Mouse (Mus musculus): ENCODE measurements at regions not wholly inside any gene's neighbourhood (a gene's known extent, or its start where the extent isn't known, plus 50 kb on each side); places are given as distances from the start of the nearest gene placed in this dataset.

- Histone ChIP-seq H3K4me3 (no peak overlapping the region), H3K4me1 (no peaks in the 10 kb centered on the region)
- no peak for ATAC-seq (ENCODE audit: low FRiP score, low read depth)
Measured at GRCm38 (mm10) chr5:126392306-126392705, 849.3 kb upstream of the Tmem132c start.

GRCm38 (mm10) chr5:126395331-126395730, 846.3 kb upstream of the Tmem132c start:
- no peaks in the 10 kb centered on the region for H3K36me3 ChIP-seq
- no peaks in the 10 kb centered on the region for H3K4me1 ChIP-seq
- H3K4me2 ChIP-seq (replicated peaks) = no peak overlapping the region
- H3K27me3 ChIP-seq = no peaks in the 10 kb centered on the region
- H3K27ac ChIP-seq = no peak overlapping the region
- 48% methylated on average over 8 of the region's 8 CpGs for WGBS
- no peaks in the 10 kb centered on the region for H3K9me3 ChIP-seq
- ATAC-seq (ENCODE audit: low FRiP score, low read depth) = no peak
- H3K9ac ChIP-seq = no peak overlapping the region
- no peak overlapping the region for H3K4me3 ChIP-seq

More at GRCm38 (mm10) chr5:126392306-126392705, 849.3 kb upstream of the Tmem132c start:
- Histone ChIP-seq H3K9me3 (no peaks in the 10 kb centered on the region), H3K4me2 (replicated peaks) (no peak overlapping the region), H3K36me3 (no peaks in the 10 kb centered on the region), H3K27ac (no peak overlapping the region), H3K9ac (no peak overlapping the region), H3K27me3 (no peaks in the 10 kb centered on the region)
- WGBS = 42% methylated on average over 1 of the region's 1 CpGs

GRCm38 (mm10) chr5:126431748-126432147, 809.9 kb upstream of the Tmem132c start:
- 85% methylated on average over 1 of the region's 1 CpGs for WGBS
- H3K9ac ChIP-seq = no peak overlapping the region
- no peak for ATAC-seq (ENCODE audit: low FRiP score, low read depth)
- H3K4me3 ChIP-seq = no peak overlapping the region
- no peaks in the 10 kb centered on the region for H3K4me1 ChIP-seq
- H3K36me3 ChIP-seq = no peaks in the 10 kb centered on the region
- no peaks in the 10 kb centered on the region for H3K27me3 ChIP-seq
- H3K27ac ChIP-seq = no peak overlapping the region
- H3K9me3 ChIP-seq = no peaks in the 10 kb centered on the region; the same call in 1 of the 2 replicates
- no peak overlapping the region for H3K4me2 ChIP-seq (replicated peaks)

- no peak overlapping the region for H3K4me2 ChIP-seq (replicated peaks)
- WGBS = 80% methylated on average over 1 of the region's 1 CpGs
- no peak for ATAC-seq (ENCODE audit: low FRiP score, low read depth)
- H3K9me3 ChIP-seq = no peaks in the 10 kb centered on the region
- H3K4me1 ChIP-seq = no peaks in the 10 kb centered on the region
- no peaks in the 10 kb centered on the region for H3K36me3 ChIP-seq
- no peak overlapping the region for H3K9ac ChIP-seq
- H3K27ac ChIP-seq = no peak overlapping the region
- H3K4me3 ChIP-seq = no peak overlapping the region
- no peaks in the 10 kb centered on the region for H3K27me3 ChIP-seq
Measured at GRCm38 (mm10) chr5:126438696-126439095, 802.9 kb upstream of the Tmem132c start.

- ATAC-seq (ENCODE audit: low FRiP score, low read depth) = no peak
- Histone ChIP-seq H3K27ac (no peak overlapping the region), H3K36me3 (no peaks in the 10 kb centered on the region), H3K9me3 (no peaks in the 10 kb centered on the region), H3K9ac (no peak overlapping the region), H3K4me1 (no peaks in the 10 kb centered on the region), H3K27me3 (no peaks in the 10 kb centered on the region), H3K4me3 (no peak overlapping the region), H3K4me2 (replicated peaks) (no peak overlapping the region)
- WGBS = 87% methylated on average over 1 of the region's 1 CpGs
Measured at GRCm38 (mm10) chr5:126440516-126440915, 801.1 kb upstream of the Tmem132c start.

GRCm38 (mm10) chr5:126475761-126476160, 765.8 kb upstream of the Tmem132c start:
- no peak overlapping the region for H3K27ac ChIP-seq
- H3K4me3 ChIP-seq = no peak overlapping the region
- no peaks in the 10 kb centered on the region for H3K36me3 ChIP-seq
- no peaks in the 10 kb centered on the region for H3K27me3 ChIP-seq
- ATAC-seq (ENCODE audit: low FRiP score, low read depth) = no peak
- H3K9ac ChIP-seq = no peak overlapping the region
- WGBS = 60% methylated on average over 3 of the region's 3 CpGs
- no peaks in the 10 kb centered on the region for H3K4me1 ChIP-seq
- no peak overlapping the region for H3K4me2 ChIP-seq (replicated peaks)
- H3K9me3 ChIP-seq = no peaks in the 10 kb centered on the region

- Histone ChIP-seq H3K36me3 (no peaks in the 10 kb centered on the region), H3K27me3 (no peaks in the 10 kb centered on the region), H3K27ac (no peak overlapping the region), H3K4me2 (replicated peaks) (no peak overlapping the region), H3K4me1 (no peaks in the 10 kb centered on the region), H3K9me3 (no peaks in the 10 kb centered on the region), H3K9ac (no peak overlapping the region), H3K4me3 (no peak overlapping the region)
- 84% methylated on average over 4 of the region's 4 CpGs for WGBS
- ATAC-seq (ENCODE audit: low FRiP score, low read depth) = no peak
Measured at GRCm38 (mm10) chr5:126522076-126522475, 719.5 kb upstream of the Tmem132c start.

- H3K4me3 ChIP-seq = no peak overlapping the region
- H3K36me3 ChIP-seq = no peaks in the 10 kb centered on the region
- ATAC-seq (ENCODE audit: low FRiP score, low read depth) = no peak
- H3K4me2 ChIP-seq (replicated peaks) = no peak overlapping the region
- no peaks in the 10 kb centered on the region for H3K9me3 ChIP-seq
- no peak overlapping the region for H3K9ac ChIP-seq
- H3K27me3 ChIP-seq = no peaks in the 10 kb centered on the region
- WGBS = 89% methylated on average over 4 of the region's 4 CpGs
- H3K27ac ChIP-seq = no peak overlapping the region
- no peaks in the 10 kb centered on the region for H3K4me1 ChIP-seq
Measured at GRCm38 (mm10) chr5:126525863-126526262, 715.7 kb upstream of the Tmem132c start.

GRCm38 (mm10) chr5:126530806-126531527, 710.6 kb upstream of the Tmem132c start:
- Histone ChIP-seq H3K27ac (no peak overlapping the region), H3K4me1 (no peaks in the 10 kb centered on the region), H3K9ac (no peak overlapping the region), H3K27me3 (no peaks in the 10 kb centered on the region), H3K4me3 (no peak overlapping the region), H3K9me3 (no peaks in the 10 kb centered on the region), H3K4me2 (replicated peaks) (no peak overlapping the region), H3K36me3 (no peaks in the 10 kb centered on the region)
- WGBS = 74% methylated on average over 5 of the region's 5 CpGs
- no peak for ATAC-seq (ENCODE audit: low FRiP score, low read depth)

GRCm38 (mm10) chr5:126531528-126531894, 710.1 kb upstream of the Tmem132c start:
- Histone ChIP-seq H3K4me1 (no peaks in the 10 kb centered on the region), H3K9ac (no peak overlapping the region), H3K36me3 (no peaks in the 10 kb centered on the region), H3K27me3 (no peaks in the 10 kb centered on the region), H3K27ac (no peak overlapping the region), H3K4me3 (no peak overlapping the region), H3K4me2 (replicated peaks) (no peak overlapping the region), H3K9me3 (no peaks in the 10 kb centered on the region)
- WGBS = 91% methylated on average over 5 of the region's 5 CpGs
- ATAC-seq (ENCODE audit: low FRiP score, low read depth) = no peak

GRCm38 (mm10) chr5:126531975-126532374, 709.6 kb upstream of the Tmem132c start:
- Histone ChIP-seq H3K4me2 (replicated peaks) (no peak overlapping the region), H3K9me3 (no peaks in the 10 kb centered on the region), H3K36me3 (no peaks in the 10 kb centered on the region), H3K9ac (no peak overlapping the region), H3K27me3 (no peaks in the 10 kb centered on the region), H3K4me1 (no peaks in the 10 kb centered on the region), H3K4me3 (no peak overlapping the region), H3K27ac (no peak overlapping the region)
- ATAC-seq (ENCODE audit: low FRiP score, low read depth) = no peak
- WGBS = 83% methylated on average over 1 of the region's 1 CpGs

- Histone ChIP-seq H3K27ac (no peak overlapping the region), H3K9ac (no peak overlapping the region), H3K4me3 (no peak overlapping the region), H3K4me1 (no peaks in the 10 kb centered on the region), H3K9me3 (no peaks in the 10 kb centered on the region), H3K4me2 (replicated peaks) (no peak overlapping the region), H3K27me3 (no peaks in the 10 kb centered on the region), H3K36me3 (no peaks in the 10 kb centered on the region)
- 66% methylated on average over 2 of the region's 2 CpGs for WGBS
- no peak for ATAC-seq (ENCODE audit: low FRiP score, low read depth)
Measured at GRCm38 (mm10) chr5:126538072-126538471, 703.5 kb upstream of the Tmem132c start.

All from limb, embryonic 13.5 days (tissue).